Mouse (Mus musculus): ENCODE measurements around the gene Htr7. TPM values are rescaled to one million over a fixed set of nuclear protein-coding genes. Genes with fewer than 3 reads are reported as not detected.

Gene Htr7
- 0.40 and 0.60 TPM in 2 replicates for polyA plus RNA-seq (2015; fragmentation: Nextera tagmentation; extraction: Ambion mirVana)

DNA sequence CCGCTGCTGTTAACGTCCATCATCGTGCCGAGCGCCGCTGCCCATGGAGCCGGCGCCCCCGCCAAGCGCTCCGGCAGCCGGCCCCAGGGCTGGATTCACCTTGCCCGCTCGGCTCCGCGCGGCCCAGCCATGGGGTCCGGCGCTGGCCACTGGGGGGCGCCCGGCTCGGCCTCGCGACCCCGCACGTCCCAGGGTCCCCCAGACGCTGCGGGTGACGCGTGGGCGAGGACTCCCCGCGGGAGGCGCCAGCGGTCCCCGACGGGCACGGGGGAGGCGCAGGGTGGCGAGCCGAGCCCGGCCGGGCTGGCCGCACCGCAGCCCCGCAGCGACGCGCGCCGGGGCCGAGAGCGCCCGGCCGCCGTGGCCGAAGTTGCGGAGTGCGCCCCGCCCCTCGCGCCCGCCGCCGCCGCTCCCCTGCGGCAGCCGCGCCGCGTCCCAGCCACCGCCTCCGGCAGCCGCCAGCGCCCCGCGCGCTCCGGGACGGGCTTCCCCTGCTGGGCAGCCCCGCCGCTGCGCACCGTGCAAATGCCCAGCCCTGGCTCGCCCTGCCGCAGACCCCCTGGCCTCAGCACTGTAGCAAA, at the start of gene Htr7:
Htr7 (minus strand) TSS at position 277 of the 581 bp plus-strand sequence.
- Histone ChIP-seq H3K4me1 (peaks cover 9% of the 10 kb centered on the region; the same call in 1 of the 2 replicates), H3K4me3 (peak within 1 kb of the TSS; percentile 63), H3K9me3 (no peaks in the 10 kb centered on the region), H3K4me2 (replicated peaks) (peak within 1 kb of the TSS; percentile 94), H3K9ac (peak within 1 kb of the TSS; percentile 63), H3K36me3 (no peaks in the 10 kb centered on the region), H3K27ac (no peak within 1 kb of the TSS), H3K27me3 (peaks cover 53% of the 10 kb centered on the region)
- peak; percentile 91 for ATAC-seq (ENCODE audit: low FRiP score, low read depth)
- under 1% methylated on average over 74 of the region's 86 CpGs for WGBS

DNA sequence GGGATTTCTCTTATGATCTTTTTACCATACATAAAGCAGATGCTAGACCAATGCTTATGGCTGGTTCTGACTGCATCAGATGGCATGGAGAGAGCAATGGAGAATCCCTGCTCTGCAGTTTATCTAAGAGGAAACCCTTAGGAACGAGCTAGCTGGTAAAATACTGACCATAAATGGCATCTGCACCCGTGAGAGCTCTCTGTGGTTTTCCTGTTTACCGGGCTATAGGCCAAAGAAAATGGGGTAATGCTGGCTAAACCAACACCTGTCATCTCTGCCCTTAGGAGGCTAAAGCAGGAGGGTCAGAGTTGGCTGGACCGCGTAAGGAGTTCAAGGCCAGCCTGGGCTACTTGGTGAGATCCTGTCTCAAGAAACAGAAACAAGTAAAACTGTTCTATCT, 46.6 kb upstream of the Htr7 start:
- Histone ChIP-seq H3K27me3 (no peaks in the 10 kb centered on the region), H3K36me3 (peaks cover 50% of the 10 kb centered on the region), H3K4me1 (no peaks in the 10 kb centered on the region), H3K4me2 (replicated peaks) (no peak overlapping the region), H3K4me3 (no peak overlapping the region), H3K9ac (no peak overlapping the region), H3K9me3 (no peaks in the 10 kb centered on the region), H3K27ac (no peak overlapping the region)
- 87% methylated on average over 5 of the region's 5 CpGs for WGBS
- no peak for ATAC-seq (ENCODE audit: low FRiP score, low read depth)

DNA sequence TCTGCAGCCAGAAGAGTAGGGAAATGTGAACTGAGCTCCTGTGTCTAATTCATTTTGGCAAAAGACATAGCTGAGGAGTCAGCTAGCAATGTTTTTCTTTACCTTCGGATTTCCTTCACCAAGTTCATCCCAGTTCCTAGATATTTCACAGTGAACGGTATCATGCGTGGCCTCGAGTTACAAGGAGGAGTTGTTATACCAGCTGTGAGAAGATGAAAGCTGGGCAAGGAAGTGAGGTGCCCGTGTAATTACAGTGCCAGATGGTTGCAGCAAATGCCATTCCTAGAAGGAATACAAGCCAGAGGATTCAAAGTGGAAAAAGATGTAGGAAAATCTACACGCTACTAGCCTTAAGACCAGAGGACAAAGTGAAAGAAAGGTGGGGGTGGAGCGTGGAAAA, 41.6 kb upstream of the Htr7 start:
- WGBS: 77% methylated on average over 7 of the region's 7 CpGs
- H3K9me3 ChIP-seq: no peaks in the 10 kb centered on the region
- H3K4me3 ChIP-seq: no peak overlapping the region
- no peaks in the 10 kb centered on the region for H3K27me3 ChIP-seq
- H3K4me2 ChIP-seq (replicated peaks): no peak overlapping the region
- H3K4me1 ChIP-seq: no peaks in the 10 kb centered on the region
- no peak for ATAC-seq (ENCODE audit: low FRiP score, low read depth)
- H3K36me3 ChIP-seq: peaks cover 79% of the 10 kb centered on the region
- H3K9ac ChIP-seq: no peak overlapping the region
- no peak overlapping the region for H3K27ac ChIP-seq

DNA sequence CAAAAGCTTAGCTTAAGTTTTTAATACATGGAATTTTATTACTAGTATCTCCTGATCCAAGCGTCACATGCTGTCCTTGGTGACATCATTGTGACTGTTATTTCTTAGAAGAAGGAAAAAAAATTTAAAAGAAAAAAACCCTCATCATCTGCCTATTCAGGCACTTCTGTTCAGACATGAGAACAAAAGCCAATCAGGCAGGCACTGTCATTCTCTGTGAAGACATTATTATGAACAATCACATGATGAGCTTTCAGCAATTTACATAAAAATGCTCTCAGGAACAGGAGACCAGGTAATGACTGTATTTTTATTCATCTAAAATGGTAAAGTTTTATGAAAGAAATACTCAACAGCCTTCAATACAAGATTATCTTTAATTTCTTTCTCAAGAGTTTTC, 41.0 kb upstream of the Htr7 start:
- 84% methylated on average over 1 of the region's 1 CpGs for WGBS
- Histone ChIP-seq H3K27me3 (no peaks in the 10 kb centered on the region), H3K27ac (no peak overlapping the region), H3K36me3 (peaks cover 80% of the 10 kb centered on the region), H3K4me1 (no peaks in the 10 kb centered on the region), H3K4me3 (no peak overlapping the region), H3K9ac (no peak overlapping the region), H3K4me2 (replicated peaks) (no peak overlapping the region), H3K9me3 (no peaks in the 10 kb centered on the region)
- ATAC-seq (ENCODE audit: low FRiP score, low read depth): no peak

DNA sequence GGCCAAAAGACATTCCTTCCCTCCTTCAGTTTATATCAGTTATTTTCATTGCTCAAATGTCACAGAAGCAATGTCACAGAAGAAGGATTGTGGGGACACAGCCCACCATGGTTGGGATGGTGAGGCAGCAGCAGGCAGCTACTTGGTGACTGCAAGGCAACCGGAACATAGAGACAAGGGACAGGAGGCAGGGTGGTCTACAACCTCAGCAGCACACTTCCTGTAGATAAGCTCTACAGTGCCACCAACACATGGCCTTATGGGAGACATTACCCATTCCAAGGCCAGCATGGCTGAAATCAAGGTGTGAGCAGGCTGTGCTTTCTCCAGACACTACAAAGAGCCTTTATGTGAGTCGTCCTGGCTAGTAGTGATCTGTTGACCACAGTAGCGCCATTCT, 39.9 kb upstream of the Htr7 start:
- no peak for ATAC-seq (ENCODE audit: low FRiP score, low read depth)
- Histone ChIP-seq H3K4me2 (replicated peaks) (no peak overlapping the region), H3K9me3 (no peaks in the 10 kb centered on the region), H3K9ac (no peak overlapping the region), H3K27me3 (no peaks in the 10 kb centered on the region), H3K4me3 (no peak overlapping the region), H3K27ac (no peak overlapping the region), H3K36me3 (peaks cover 79% of the 10 kb centered on the region), H3K4me1 (no peaks in the 10 kb centered on the region)
- 85% methylated on average over 3 of the region's 3 CpGs for WGBS

DNA sequence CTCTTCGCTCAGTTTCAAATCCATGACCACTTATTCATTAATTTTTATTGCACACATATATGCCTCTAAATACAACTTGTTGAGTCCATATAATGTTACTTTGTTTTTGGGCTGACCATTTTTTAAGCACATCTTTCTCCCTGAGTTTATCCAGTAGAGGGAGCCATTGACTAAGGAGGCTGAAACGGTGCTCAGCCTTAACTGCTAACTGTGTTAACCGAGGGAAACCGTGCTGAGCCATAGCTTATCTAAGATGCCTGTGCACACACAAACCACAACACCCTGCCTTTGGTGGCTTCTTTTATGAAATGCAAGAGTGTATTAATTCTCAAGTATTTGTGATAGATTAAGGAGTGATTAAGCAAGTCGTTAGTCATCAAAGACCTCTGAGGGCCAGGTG, 33.5 kb upstream of the Htr7 start:
- no peak for ATAC-seq (ENCODE audit: low FRiP score, low read depth)
- H3K27me3 ChIP-seq: no peaks in the 10 kb centered on the region
- no peak overlapping the region for H3K27ac ChIP-seq
- H3K4me1 ChIP-seq: no peaks in the 10 kb centered on the region
- H3K9me3 ChIP-seq: no peaks in the 10 kb centered on the region
- H3K4me2 ChIP-seq (replicated peaks): no peak overlapping the region
- peaks cover 64% of the 10 kb centered on the region for H3K36me3 ChIP-seq
- no peak overlapping the region for H3K4me3 ChIP-seq
- no peak overlapping the region for H3K9ac ChIP-seq
- 52% methylated on average over 5 of the region's 5 CpGs for WGBS

DNA sequence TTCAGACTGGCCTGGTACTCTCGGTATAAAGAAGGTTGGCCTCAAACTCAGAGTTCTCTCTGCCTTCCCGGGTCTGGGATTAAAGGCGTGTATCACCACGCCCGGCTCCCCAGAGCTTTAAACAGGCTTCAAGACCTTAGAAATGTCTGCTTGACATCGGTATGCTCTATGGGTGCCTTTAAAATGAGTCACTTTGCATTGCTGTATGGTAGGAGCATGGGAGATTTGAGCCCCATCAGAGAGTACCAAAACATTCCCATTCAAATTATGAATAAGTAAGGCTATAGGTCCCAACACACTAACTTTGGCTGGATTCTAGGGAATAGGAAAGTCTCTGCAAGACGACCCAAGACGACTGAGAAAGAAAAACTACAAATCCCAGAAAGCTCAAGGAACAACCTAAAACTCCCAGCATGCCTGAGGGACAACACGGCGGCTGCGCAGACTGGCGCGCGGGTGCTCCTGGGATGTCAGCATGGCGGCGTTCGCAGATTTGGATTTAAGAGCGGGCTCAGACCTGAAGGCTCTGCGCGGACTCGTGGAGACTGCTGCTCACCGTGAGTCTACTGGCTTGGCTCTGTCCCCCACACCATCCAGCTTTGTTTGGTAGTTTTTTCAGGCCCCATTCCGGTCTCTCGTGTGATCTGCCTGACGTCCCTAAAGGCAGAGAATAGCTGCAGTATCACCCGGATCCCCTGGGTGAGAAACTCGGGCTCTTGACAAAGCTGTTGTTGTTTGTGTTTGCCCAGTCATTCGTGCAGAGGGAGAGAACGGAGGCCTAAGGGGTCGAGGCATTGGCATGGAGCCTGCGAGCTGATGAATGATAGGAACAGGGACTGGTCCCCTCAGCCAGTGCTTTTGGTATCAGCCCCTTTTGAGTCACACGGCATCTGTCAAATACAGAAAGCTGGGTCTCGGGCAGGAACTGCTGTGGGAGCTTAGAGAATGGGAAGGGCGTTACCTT, 26.2 kb upstream of the Htr7 start, which contains the start of gene Rpp30:
Rpp30 (plus strand) TSS at position 455 of the 964 bp plus-strand sequence.
- Histone ChIP-seq H3K9ac (peak within 1 kb of the TSS; percentile 85), H3K36me3 (peaks cover 7% of the 10 kb centered on the region), H3K4me2 (replicated peaks) (peak within 1 kb of the TSS; percentile 88), H3K4me3 (peak within 1 kb of the TSS; percentile 85), H3K4me1 (peaks cover 8% of the 10 kb centered on the region), H3K27me3 (no peaks in the 10 kb centered on the region), H3K27ac (no peak within 1 kb of the TSS), H3K9me3 (no peaks in the 10 kb centered on the region)
- WGBS: 2% methylated on average over 34 of the region's 34 CpGs
- ATAC-seq (ENCODE audit: low FRiP score, low read depth): peak; percentile 96

DNA sequence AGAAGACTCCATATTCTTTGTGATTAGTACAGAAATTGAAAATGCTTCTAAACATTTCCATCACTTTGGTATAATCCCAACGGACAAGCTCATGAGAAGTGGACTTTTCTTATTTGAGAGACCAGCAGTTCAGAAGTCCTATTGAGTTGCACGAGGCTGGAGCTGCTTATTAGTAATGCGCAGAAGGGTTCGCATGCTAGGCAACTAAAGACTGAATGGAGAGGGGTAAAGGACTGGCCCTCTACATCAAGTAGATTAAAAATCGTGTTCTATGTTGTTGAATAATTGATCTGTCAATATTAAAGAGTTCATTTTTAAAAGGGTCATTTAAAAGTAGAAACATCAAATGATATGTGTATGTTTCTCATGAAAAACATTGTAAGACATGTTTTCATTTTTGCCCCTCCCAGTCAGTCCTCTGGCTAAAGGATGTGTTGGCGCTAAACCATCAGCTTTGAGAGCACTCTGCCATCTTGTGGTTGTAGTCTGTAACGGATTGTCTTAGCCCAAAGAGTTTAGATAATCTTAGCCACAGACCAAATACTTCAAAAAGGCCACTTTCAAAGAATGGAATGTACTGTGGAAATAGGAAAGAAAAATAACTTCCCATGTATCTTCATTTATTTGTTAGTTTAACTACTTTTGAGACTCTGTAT, 25.4 kb upstream of the Htr7 start:
- no peaks in the 10 kb centered on the region for H3K27me3 ChIP-seq
- H3K9ac ChIP-seq: peak overlapping the region; percentile 51
- peak overlapping the region; percentile 85 for H3K4me3 ChIP-seq
- H3K36me3 ChIP-seq: no peaks in the 10 kb centered on the region
- peak; percentile 61; the same call in 1 of the 2 replicates for ATAC-seq (ENCODE audit: low FRiP score, low read depth)
- no peaks in the 10 kb centered on the region for H3K9me3 ChIP-seq
- H3K4me2 ChIP-seq (replicated peaks): peak overlapping the region; percentile 88
- H3K4me1 ChIP-seq: peaks cover 8% of the 10 kb centered on the region
- no peak overlapping the region for H3K27ac ChIP-seq
- 51% methylated on average over 7 of the region's 7 CpGs for WGBS

DNA sequence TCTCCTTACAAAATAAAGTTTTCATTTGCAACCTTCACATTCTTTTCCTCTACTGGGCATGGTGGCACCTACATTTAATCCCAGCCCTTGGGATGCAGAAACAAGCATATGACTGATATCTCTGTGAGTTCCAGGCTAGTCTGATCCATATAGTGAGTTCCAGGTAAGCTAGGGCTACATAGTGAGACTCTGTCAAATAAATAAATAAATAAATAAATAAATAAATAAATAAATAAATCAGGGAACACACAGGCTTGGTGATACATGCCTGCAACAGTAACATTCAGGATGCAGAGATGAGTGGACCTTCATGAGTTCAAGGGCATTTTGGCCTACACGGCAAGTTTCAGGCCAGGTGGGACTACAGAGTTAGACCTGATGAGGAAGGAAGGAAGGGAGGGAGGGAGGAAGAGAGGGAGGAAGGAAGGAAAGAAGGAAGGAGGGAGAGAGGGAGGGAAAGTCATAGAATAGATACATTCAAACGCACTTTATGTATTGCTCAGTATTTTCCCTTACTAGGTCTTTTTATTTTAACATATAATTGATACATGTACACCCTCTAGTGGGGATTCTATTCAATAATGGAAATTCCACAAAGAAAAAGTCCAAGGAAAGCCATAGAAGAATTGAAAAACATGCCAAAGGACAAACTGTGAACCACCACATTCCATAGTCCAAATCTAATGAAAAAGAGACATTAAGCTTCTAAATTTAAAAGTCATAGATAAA, 5.7 kb upstream of the Htr7 start:
- 76% methylated on average over 2 of the region's 2 CpGs for WGBS
- ATAC-seq (ENCODE audit: low FRiP score, low read depth): no peak
- no peak overlapping the region for H3K27ac ChIP-seq
- H3K36me3 ChIP-seq: no peaks in the 10 kb centered on the region
- H3K4me3 ChIP-seq: no peak overlapping the region
- H3K4me2 ChIP-seq (replicated peaks): no peak overlapping the region
- H3K9ac ChIP-seq: no peak overlapping the region
- no peaks in the 10 kb centered on the region for H3K4me1 ChIP-seq
- H3K27me3 ChIP-seq: peaks cover 22% of the 10 kb centered on the region
- no peaks in the 10 kb centered on the region for H3K9me3 ChIP-seq

DNA sequence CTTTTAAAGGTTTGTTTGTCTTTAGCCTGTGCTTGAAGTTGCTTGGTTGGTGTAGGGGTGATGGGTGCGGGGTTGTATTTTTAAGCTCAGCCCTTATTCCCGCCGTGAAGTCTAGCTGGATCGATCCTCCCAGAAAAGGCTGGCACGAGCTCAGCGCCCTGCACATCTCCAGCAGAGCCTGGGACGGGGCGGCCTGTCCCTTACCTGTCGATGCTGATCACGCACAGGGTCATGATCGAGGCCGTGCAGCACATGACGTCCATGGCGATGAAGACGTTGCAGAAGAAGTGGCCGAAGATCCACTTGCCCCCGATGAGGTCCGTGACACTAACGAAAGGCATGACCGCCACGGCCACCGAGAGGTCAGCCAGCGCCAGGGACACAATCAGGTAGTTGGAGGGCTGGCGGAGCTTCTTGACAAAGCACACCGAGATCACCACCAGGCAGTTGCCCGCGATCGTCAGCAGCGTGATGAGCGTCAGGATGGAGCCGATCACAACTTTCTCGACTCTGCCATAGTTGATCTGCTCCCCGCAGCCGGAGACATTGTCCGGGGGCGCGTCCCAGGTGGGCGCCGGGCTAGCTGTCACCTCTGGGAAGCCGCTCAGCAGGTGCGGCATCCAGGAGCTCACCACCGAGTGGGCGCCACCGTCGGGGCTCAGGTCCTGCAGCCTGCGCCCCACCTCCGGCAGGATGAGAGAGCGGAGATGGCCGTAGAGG, 645 bp downstream of the Htr7 start:
- 7% methylated on average over 49 of the region's 49 CpGs for WGBS
- Histone ChIP-seq H3K4me2 (replicated peaks) (peak overlapping the region; percentile 94), H3K9me3 (no peaks in the 10 kb centered on the region), H3K27ac (no peak overlapping the region), H3K4me1 (peaks cover 9% of the 10 kb centered on the region; the same call in 1 of the 2 replicates), H3K27me3 (peaks cover 51% of the 10 kb centered on the region), H3K36me3 (no peaks in the 10 kb centered on the region), H3K4me3 (peak overlapping the region; percentile 63), H3K9ac (peak overlapping the region; percentile 63)
- no peak; the same call in 1 of the 2 replicates for ATAC-seq (ENCODE audit: low FRiP score, low read depth)

DNA sequence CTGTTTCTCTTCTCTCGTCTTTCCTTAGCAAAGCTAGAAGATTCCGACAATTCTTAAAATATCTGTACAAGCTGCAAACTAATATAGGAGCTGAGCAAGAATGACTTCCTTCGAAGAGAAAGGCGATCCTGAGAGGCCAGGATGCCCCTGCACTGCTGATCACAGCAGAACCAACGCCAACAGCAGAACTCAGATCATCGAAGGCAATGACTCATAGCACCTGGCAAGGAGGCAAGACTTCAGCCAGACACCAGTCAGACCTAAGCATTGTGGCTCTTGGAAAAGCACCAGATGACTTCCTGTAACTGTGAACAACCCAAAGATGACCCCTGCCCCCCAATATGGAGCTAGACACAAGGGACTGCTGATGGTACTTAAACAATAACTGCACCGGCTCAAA, 11.3 kb downstream of the Htr7 start:
- H3K4me2 ChIP-seq (replicated peaks): no peak overlapping the region
- WGBS: 81% methylated on average over 7 of the region's 7 CpGs
- ATAC-seq (ENCODE audit: low FRiP score, low read depth): no peak
- no peak overlapping the region for H3K27ac ChIP-seq
- H3K27me3 ChIP-seq: 0 out of 2 replicates have a peak, but pooled peaks cover 3% of the 10 kb centered on the region
- no peak overlapping the region for H3K9ac ChIP-seq
- H3K36me3 ChIP-seq: no peaks in the 10 kb centered on the region
- no peak overlapping the region for H3K4me3 ChIP-seq
- no peaks in the 10 kb centered on the region for H3K9me3 ChIP-seq
- no peaks in the 10 kb centered on the region for H3K4me1 ChIP-seq
